Mouse (Mus musculus): ENCODE results near the gene Phf23. TPM values are rescaled to one million over a fixed set of nuclear protein-coding genes. Genes with fewer than 3 reads are reported as not detected.

Gene Phf23
- polyA plus RNA-seq, 1 experiment, result not detected

GRCm38 (mm10) chr11:69981141-69981762 is 14.3 kb upstream of the Phf23 start, which contains the start of gene Ctdnep1:
Ctdnep1 (plus strand) TSS chr11:69981156.
- TF ChIP-seq POLR2A (IDR thresholded peaks at IDR 0.05; ENCODE audit: insufficient read depth, low read depth, low read length) (no peak), CTCF (IDR thresholded peaks at IDR 0.05; ENCODE audit: insufficient read depth, low read depth, low read length) (no peak)
- Histone ChIP-seq H3K27ac (ENCODE audit: insufficient read depth, low read depth, low read length) (peak within 1 kb of the TSS; percentile 98), H3K4me3 (ENCODE audit: insufficient read depth, low read depth, low read length) (peak within 1 kb of the TSS; percentile 89), H3K4me1 (ENCODE audit: control insufficient read depth, insufficient read depth, low read length) (peaks cover 9% of the 10 kb centered on the region)
- WGBS, result under 1% methylated on average over 43 of the region's 43 CpGs

GRCm38 (mm10) chr11:69982225-69982624 is 13.4 kb upstream of the Phf23 start, which contains the start of gene Elp5:
Elp5 (minus strand) TSS chr11:69982517.
- no peak for TF ChIP-seq POLR2A (IDR thresholded peaks at IDR 0.05; ENCODE audit: insufficient read depth, low read depth, low read length)
- no peak for TF ChIP-seq CTCF (IDR thresholded peaks at IDR 0.05; ENCODE audit: insufficient read depth, low read depth, low read length)
- H3K4me1 ChIP-seq (ENCODE audit: control insufficient read depth, insufficient read depth, low read length), result peaks cover 9% of the 10 kb centered on the region
- 46% methylated on average over 8 of the region's 8 CpGs for WGBS
- peak within 1 kb of the TSS; percentile 89 for H3K4me3 ChIP-seq (ENCODE audit: insufficient read depth, low read depth, low read length)
- H3K27ac ChIP-seq (ENCODE audit: insufficient read depth, low read depth, low read length), result peak within 1 kb of the TSS; percentile 64

GRCm38 (mm10) chr11:69982877-69983276 is 12.7 kb upstream of the Phf23 start:
- Histone ChIP-seq H3K27ac (ENCODE audit: insufficient read depth, low read depth, low read length) (no peak overlapping the region), H3K4me3 (ENCODE audit: insufficient read depth, low read depth, low read length) (no peak overlapping the region), H3K4me1 (ENCODE audit: control insufficient read depth, insufficient read depth, low read length) (peaks cover 9% of the 10 kb centered on the region)
- WGBS, result 5% methylated on average over 5 of the region's 5 CpGs
- no peak for TF ChIP-seq POLR2A (IDR thresholded peaks at IDR 0.05; ENCODE audit: insufficient read depth, low read depth, low read length)
- no peak for TF ChIP-seq CTCF (IDR thresholded peaks at IDR 0.05; ENCODE audit: insufficient read depth, low read depth, low read length)

GRCm38 (mm10) chr11:69983377-69983776 is 12.2 kb upstream of the Phf23 start:
- WGBS, result 73% methylated on average over 4 of the region's 4 CpGs
- no peak for TF ChIP-seq CTCF (IDR thresholded peaks at IDR 0.05; ENCODE audit: insufficient read depth, low read depth, low read length)
- TF ChIP-seq POLR2A (IDR thresholded peaks at IDR 0.05; ENCODE audit: insufficient read depth, low read depth, low read length), result no peak
- no peak overlapping the region for H3K27ac ChIP-seq (ENCODE audit: insufficient read depth, low read depth, low read length)

GRCm38 (mm10) chr11:69984431-69984830 is 11.1 kb upstream of the Phf23 start:
- 88% methylated on average over 8 of the region's 8 CpGs for WGBS
- TF ChIP-seq POLR2A (IDR thresholded peaks at IDR 0.05; ENCODE audit: insufficient read depth, low read depth, low read length) (no peak), CTCF (IDR thresholded peaks at IDR 0.05; ENCODE audit: insufficient read depth, low read depth, low read length) (no peak)
- no peak overlapping the region for H3K27ac ChIP-seq (ENCODE audit: insufficient read depth, low read depth, low read length)

More at GRCm38 (mm10) chr11:69983377-69983776, 12.2 kb upstream of the Phf23 start:
- peaks cover 9% of the 10 kb centered on the region for H3K4me1 ChIP-seq (ENCODE audit: control insufficient read depth, insufficient read depth, low read length)
- no peak overlapping the region for H3K4me3 ChIP-seq (ENCODE audit: insufficient read depth, low read depth, low read length)

GRCm38 (mm10) chr11:69989949-69990348 is 5.6 kb upstream of the Phf23 start:
- no peak overlapping the region for H3K27ac ChIP-seq (ENCODE audit: insufficient read depth, low read depth, low read length)
- peaks cover 4% of the 10 kb centered on the region; the same call in 1 of the 2 replicates for H3K4me1 ChIP-seq (ENCODE audit: control insufficient read depth, insufficient read depth, low read length)
- H3K4me3 ChIP-seq (ENCODE audit: insufficient read depth, low read depth, low read length), result no peak overlapping the region
- TF ChIP-seq CTCF (IDR thresholded peaks at IDR 0.05; ENCODE audit: insufficient read depth, low read depth, low read length) (no peak), POLR2A (IDR thresholded peaks at IDR 0.05; ENCODE audit: insufficient read depth, low read depth, low read length) (no peak)
- whole genome bisulfite sequencing, result 88% methylated on average over 8 of the region's 8 CpGs

More at GRCm38 (mm10) chr11:69984431-69984830, 11.1 kb upstream of the Phf23 start:
- no peak overlapping the region for H3K4me3 ChIP-seq (ENCODE audit: insufficient read depth, low read depth, low read length)
- H3K4me1 ChIP-seq (ENCODE audit: control insufficient read depth, insufficient read depth, low read length), result peaks cover 9% of the 10 kb centered on the region

GRCm38 (mm10) chr11:69990850-69991691 is 4.5 kb upstream of the Phf23 start, which contains the start of gene Gabarap:
Gabarap (plus strand) TSS chr11:69991143.
- H3K4me1 ChIP-seq (ENCODE audit: control insufficient read depth, insufficient read depth, low read length), result peaks cover 4% of the 10 kb centered on the region; the same call in 1 of the 2 replicates
- peak within 1 kb of the TSS; percentile 69 for H3K4me3 ChIP-seq (ENCODE audit: insufficient read depth, low read depth, low read length)
- WGBS, result under 1% methylated on average over 40 of the region's 40 CpGs
- H3K27ac ChIP-seq (ENCODE audit: insufficient read depth, low read depth, low read length), result peak within 1 kb of the TSS; percentile 97
- no peak for TF ChIP-seq POLR2A (IDR thresholded peaks at IDR 0.05; ENCODE audit: insufficient read depth, low read depth, low read length)
- no peak for TF ChIP-seq CTCF (IDR thresholded peaks at IDR 0.05; ENCODE audit: insufficient read depth, low read depth, low read length)

- H3K4me1 ChIP-seq (ENCODE audit: control insufficient read depth, insufficient read depth, low read length), result peaks cover 4% of the 10 kb centered on the region; the same call in 1 of the 2 replicates
- TF ChIP-seq POLR2A (IDR thresholded peaks at IDR 0.05; ENCODE audit: insufficient read depth, low read depth, low read length) (peak; percentile 35; the same call in 1 of the 2 replicates), CTCF (IDR thresholded peaks at IDR 0.05; ENCODE audit: insufficient read depth, low read depth, low read length) (no peak)
- H3K27ac ChIP-seq (ENCODE audit: insufficient read depth, low read depth, low read length), result peak overlapping the region; percentile 43
- WGBS, result 0% methylated on average over 15 of the region's 15 CpGs
- peak overlapping the region; percentile 69 for H3K4me3 ChIP-seq (ENCODE audit: insufficient read depth, low read depth, low read length)
Observed at GRCm38 (mm10) chr11:69991711-69992110, 3.9 kb upstream of the Phf23 start.
